Mouse (Mus musculus) forebrain, embryonic 12.5 days (tissue): ENCODE measurements at regions not wholly inside any gene's neighbourhood (a gene's known extent, or its start where the extent isn't known, plus 50 kb on each side); places are given as distances from the start of the nearest gene placed in this dataset.
A peak's percentile ranks its signal among the peaks of the same experiment; 100 is the strongest.

Experiments
- ATAC-seq: fragments of 200-750 bp; cut with Nextera tagmentation; 2 replicates; pipeline ENCODE4 v1.8.0; 2017; ENCODE audit warnings: moderate TSS enrichment; ENCODE audit not compliant: low FRiP score
- H3K27ac ChIP-seq: fragments of 300-500 bp; sonication (generic); 2 replicates; pipeline ENCODE4 v1.5.1; 2016; ENCODE audit warnings: mild to moderate bottlenecking
- H3K27me3 ChIP-seq: fragments of 300-500 bp; sonication (generic); 2 replicates; pipeline ENCODE4 v1.6.1; 2016; ENCODE audit warnings: mild to moderate bottlenecking
- H3K36me3 ChIP-seq: fragments of 300-500 bp; sonication (generic); replicated peaks from 2 replicates; pipeline ENCODE4 v1.6.1; 2016; ENCODE audit warnings: mild to moderate bottlenecking
- H3K4me1 ChIP-seq: fragments of 300-500 bp; sonication (generic); 2 replicates; pipeline ENCODE4 v1.6.1; 2016
- H3K4me2 ChIP-seq: fragments of 300-500 bp; sonication (generic); 2 replicates; pipeline ENCODE4 v1.6.1; 2016; ENCODE audit warnings: mild to moderate bottlenecking, moderate library complexity
- H3K4me3 ChIP-seq: fragments of 300-500 bp; sonication (generic); replicated peaks from 2 replicates; pipeline ENCODE4 v1.5.1; 2016; ENCODE audit warnings: mild to moderate bottlenecking
- H3K9ac ChIP-seq: fragments of 300-500 bp; sonication (generic); 2 replicates; pipeline ENCODE4 v1.6.1; 2016; ENCODE audit warnings: mild to moderate bottlenecking
- H3K9me3 ChIP-seq: fragments of 300-500 bp; sonication (generic); 2 replicates; pipeline ENCODE4 v1.6.1; 2016
- WGBS: fragments of 180-500 bp; shearing (Covaris S2); methylation state at CpG from one replicate; pipeline ENCODE4 v1.1.7; 2016; 5-methylcytosine and 5-hydroxymethylcytosine counted together

DNA sequence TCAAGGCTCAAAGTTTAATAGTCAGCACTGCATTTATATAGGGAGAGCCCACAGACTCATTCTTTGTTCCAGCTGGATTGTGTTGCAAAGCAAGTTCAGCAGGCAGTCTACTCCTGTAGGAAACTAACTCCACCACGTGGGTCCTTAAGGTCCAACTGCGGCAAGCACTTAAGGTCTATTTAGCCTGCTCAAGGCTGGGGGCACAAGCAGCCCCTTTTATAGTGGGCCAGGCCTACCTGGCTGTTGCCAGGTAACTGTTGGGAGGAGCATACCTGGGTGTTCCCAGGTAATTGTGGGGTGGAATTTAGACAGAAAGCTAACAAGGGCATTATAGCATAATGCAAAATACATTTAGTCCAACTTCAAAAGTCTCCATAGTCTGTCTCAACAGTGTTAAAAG, 126.5 kb downstream of the Emp1 start:
- Histone ChIP-seq H3K4me1 (no peaks in the 10 kb centered on the region), H3K9me3 (no peaks in the 10 kb centered on the region), H3K27ac (no peak overlapping the region), H3K4me2 (no peak overlapping the region), H3K36me3 (no peaks in the 10 kb centered on the region), H3K27me3 (no peaks in the 10 kb centered on the region), H3K9ac (no peak overlapping the region), H3K4me3 (no peak overlapping the region)
- WGBS: 64% methylated on average over 2 of the region's 2 CpGs
- no peak for ATAC-seq

DNA sequence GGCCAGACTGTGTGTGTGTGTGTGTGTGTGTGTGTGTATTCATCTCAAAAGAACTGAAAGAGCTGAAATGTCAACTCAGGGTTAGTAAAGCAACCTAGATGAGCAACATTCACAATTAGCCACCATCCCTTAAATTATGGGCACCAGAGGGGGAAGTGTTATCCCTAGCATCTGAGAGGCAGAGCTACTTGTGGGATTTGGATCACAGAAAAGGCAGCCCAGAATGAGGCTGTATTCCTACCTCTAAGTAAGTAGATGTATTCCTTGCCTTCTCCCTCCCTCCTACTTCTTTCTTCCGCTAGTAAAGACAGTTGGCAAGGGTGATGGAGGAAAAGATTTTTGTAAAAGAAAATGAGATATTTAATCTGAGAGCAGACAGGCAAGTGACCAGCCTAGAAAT, 131.6 kb downstream of the Emp1 start:
- H3K4me3 ChIP-seq: no peak overlapping the region
- H3K9ac ChIP-seq: no peak overlapping the region
- H3K4me2 ChIP-seq: no peak overlapping the region
- no peaks in the 10 kb centered on the region for H3K4me1 ChIP-seq
- no peak overlapping the region for H3K27ac ChIP-seq
- WGBS: 88% methylated on average over 1 of the region's 1 CpGs
- H3K36me3 ChIP-seq: no peaks in the 10 kb centered on the region
- no peak for ATAC-seq
- H3K27me3 ChIP-seq: no peaks in the 10 kb centered on the region
- no peaks in the 10 kb centered on the region for H3K9me3 ChIP-seq

DNA sequence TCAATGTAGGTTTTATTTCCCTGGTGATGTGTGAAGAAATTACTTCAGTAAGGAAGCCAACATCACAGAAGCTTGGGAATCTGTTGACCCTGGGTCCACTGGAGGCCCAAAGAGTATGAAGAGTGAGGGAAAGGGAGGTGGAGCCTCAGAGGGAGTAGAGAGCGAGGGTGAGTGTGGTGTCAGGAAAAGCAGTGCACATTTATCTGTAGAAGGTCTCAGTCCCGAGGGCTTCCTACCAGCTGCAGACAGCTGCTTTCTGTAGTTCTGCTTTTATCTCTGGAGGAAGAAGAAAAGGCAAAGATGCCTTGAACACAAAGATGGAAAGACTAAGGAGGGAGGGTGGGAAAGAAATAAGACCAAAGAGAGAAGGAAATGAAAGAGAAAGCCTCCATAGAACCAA, 133.5 kb downstream of the Emp1 start:
- H3K4me2 ChIP-seq: no peak overlapping the region
- H3K9ac ChIP-seq: no peak overlapping the region
- H3K9me3 ChIP-seq: no peaks in the 10 kb centered on the region
- no peak for ATAC-seq
- H3K4me3 ChIP-seq: no peak overlapping the region
- H3K4me1 ChIP-seq: no peaks in the 10 kb centered on the region
- no peak overlapping the region for H3K27ac ChIP-seq
- H3K27me3 ChIP-seq: no peaks in the 10 kb centered on the region
- H3K36me3 ChIP-seq: no peaks in the 10 kb centered on the region
- 82% methylated on average over 2 of the region's 2 CpGs for WGBS

DNA sequence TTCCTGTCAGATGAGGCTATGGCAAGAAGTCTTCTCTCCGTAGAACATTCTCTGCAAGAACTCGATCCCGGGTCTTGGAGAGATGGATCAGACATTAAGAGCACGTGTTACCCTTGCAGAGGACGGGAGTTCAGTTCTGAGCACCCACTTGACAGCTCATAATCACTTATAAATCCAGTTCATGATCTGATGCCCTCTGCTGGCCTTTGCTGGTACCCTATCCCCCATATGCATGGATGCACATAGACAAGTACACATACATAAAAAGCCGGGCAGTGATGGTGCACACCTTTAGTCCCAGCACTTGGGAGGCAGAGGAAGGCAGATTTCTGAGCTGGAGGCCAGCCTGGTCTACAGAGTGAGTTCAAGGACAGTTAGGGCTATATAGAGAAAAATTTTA, 136.2 kb downstream of the Emp1 start:
- ATAC-seq: no peak
- Histone ChIP-seq H3K27me3 (no peaks in the 10 kb centered on the region), H3K36me3 (no peaks in the 10 kb centered on the region), H3K4me2 (no peak overlapping the region), H3K4me3 (no peak overlapping the region), H3K9me3 (no peaks in the 10 kb centered on the region), H3K4me1 (no peaks in the 10 kb centered on the region), H3K27ac (no peak overlapping the region), H3K9ac (no peak overlapping the region)
- 91% methylated on average over 6 of the region's 6 CpGs for WGBS

DNA sequence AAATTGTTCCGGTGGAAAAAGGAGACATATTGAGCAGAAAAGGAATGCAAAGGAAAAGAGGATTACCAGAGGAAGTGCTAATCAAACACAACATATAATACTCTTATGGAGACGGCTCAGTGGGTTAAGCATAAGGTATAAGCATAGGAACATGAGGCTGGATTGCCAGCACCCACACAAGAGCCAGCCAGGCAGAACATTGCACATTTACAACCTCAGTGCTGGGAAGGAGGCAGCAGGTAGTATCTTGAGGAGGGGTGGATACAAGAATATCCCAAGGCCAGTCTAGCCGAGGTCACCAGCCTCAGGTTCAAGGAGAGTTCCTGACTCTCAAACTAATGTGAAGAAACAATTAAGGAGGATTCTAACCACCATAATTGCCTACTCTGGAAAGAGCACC, 138.0 kb downstream of the Emp1 start:
- no peak for ATAC-seq
- no peaks in the 10 kb centered on the region for H3K9me3 ChIP-seq
- H3K9ac ChIP-seq: no peak overlapping the region
- H3K4me1 ChIP-seq: no peaks in the 10 kb centered on the region
- H3K36me3 ChIP-seq: no peaks in the 10 kb centered on the region
- WGBS: 81% methylated on average over 3 of the region's 3 CpGs
- no peaks in the 10 kb centered on the region for H3K27me3 ChIP-seq
- H3K4me3 ChIP-seq: no peak overlapping the region
- H3K27ac ChIP-seq: no peak overlapping the region
- no peak overlapping the region for H3K4me2 ChIP-seq

DNA sequence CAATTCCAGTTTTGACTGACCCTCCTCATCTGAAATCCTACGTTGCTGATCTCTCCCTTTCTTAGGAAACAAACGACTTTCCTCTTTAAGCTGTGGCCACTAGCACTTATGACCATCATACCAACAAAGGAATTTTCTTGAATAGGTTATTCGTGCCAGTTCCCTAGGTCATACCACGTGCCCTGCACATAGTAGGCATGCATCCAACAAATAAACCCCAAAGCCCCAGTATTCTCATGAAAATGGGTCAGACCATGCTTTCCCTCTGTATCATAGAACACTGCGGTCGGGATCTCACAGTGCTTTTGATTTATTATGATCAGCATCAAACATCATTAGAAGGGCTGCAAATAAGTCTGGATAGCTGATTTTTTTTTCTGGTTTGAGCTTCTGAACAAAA, 139.4 kb downstream of the Emp1 start:
- Histone ChIP-seq H3K36me3 (no peaks in the 10 kb centered on the region), H3K27me3 (no peaks in the 10 kb centered on the region), H3K9me3 (no peaks in the 10 kb centered on the region), H3K4me3 (no peak overlapping the region), H3K4me2 (no peak overlapping the region), H3K4me1 (no peaks in the 10 kb centered on the region), H3K9ac (no peak overlapping the region), H3K27ac (no peak overlapping the region)
- no peak for ATAC-seq
- 78% methylated on average over 6 of the region's 6 CpGs for WGBS

DNA sequence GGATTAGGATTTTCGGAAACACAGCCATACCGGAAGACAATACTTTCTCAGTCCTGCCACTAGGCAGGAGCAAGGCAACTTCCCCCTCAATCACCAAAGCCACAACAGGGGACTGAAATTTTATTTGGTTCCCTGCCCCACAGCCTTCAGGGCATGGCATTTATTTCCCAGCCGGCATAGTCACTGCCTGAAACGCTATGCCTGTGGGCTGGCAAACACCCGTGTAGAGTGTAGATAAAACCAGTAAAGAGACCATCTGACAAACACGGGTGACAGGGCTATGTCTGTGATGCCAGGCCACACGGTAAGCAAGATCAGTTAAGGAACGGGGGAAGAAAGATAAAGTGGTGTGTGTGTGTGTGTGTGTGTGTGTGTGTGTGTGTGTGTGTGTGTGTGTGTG, 140.1 kb downstream of the Emp1 start:
- Histone ChIP-seq H3K27me3 (no peaks in the 10 kb centered on the region), H3K4me2 (no peak overlapping the region), H3K4me3 (no peak overlapping the region), H3K4me1 (no peaks in the 10 kb centered on the region), H3K27ac (no peak overlapping the region), H3K9me3 (no peaks in the 10 kb centered on the region), H3K36me3 (no peaks in the 10 kb centered on the region), H3K9ac (no peak overlapping the region)
- no peak for ATAC-seq
- 84% methylated on average over 8 of the region's 8 CpGs for WGBS

DNA sequence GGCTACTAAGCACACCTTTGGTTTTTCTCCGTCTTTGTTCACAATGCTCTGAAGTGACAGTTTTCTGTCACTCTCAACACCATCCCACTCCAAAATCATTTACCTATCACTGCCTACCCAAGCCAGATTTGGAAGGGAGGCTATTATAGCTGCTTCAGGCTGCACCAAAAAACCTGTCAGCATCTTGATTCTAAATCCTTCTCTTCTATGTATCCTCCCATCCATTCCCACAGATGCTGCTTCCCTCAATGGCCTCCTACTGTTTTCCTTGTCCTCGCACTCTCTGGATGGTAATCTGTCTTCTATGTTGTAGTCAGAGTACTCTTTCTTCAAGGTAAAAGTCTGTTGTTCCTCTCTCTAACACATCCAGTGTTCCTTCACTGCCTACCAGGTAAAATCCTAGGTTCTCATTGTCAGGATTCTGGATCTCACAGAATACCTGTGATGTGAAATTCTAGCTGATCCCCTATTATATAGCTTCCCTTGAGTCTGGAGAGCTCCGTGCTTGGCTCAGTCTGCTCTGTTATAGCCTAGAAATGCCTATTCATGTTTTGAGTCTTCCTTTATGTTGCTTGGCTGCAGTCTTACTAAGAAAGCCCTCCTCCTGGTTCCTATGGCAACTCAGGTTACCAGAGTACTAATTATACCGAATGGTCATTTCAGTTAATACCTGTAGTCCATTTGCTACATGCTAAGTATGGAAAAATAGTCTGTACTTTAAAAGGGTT, 156.5 kb downstream of the Emp1 start:
- Histone ChIP-seq H3K4me2 (no peak overlapping the region), H3K36me3 (no peaks in the 10 kb centered on the region), H3K4me1 (peaks cover 11% of the 10 kb centered on the region), H3K27me3 (no peaks in the 10 kb centered on the region), H3K4me3 (no peak overlapping the region), H3K9me3 (no peaks in the 10 kb centered on the region), H3K27ac (peak overlapping the region; percentile 46; the same call in 1 of the 2 replicates), H3K9ac (no peak overlapping the region)
- 28% methylated on average over 4 of the region's 4 CpGs for WGBS
- peak; percentile 53; the same call in 1 of the 2 replicates for ATAC-seq

DNA sequence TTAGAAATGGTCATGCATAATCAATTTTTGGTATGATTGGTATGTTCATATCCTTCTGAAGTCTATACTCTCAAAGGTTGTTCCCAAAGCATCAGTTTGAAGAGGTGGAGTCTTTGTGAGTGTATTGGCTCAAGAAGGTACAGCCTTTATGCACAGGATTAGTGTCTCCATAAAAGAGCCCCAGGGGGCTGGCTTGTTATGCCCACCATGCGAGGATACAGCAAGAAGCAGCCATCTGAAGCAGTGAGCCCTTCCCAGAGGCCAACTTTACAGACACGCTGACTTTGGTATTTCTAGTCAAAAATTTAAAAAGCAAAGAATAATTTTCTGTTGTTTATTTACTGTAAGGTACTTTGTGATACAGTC, 157.1 kb downstream of the Emp1 start:
- WGBS: 9% methylated on average over 2 of the region's 2 CpGs
- ATAC-seq: peak; percentile 30; the same call in 1 of the 2 replicates

DNA sequence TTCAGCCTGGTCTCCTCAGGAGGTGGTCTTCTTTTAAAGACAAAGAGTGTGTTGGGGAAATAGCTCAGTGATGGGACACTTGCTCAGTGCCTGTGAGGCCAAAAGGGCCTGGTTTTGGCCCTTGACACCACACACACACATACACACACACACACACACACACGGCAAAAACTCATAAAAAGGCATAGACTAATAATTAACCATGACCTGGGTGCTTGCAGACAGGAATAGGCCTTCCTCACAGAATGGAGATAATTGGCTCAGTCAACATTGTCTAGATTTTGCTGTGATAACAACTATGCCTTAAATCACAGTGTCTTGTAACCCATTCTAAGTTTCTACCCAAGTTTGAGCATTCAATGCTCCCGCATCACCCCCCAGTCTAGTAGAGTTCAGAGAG, 158.5 kb downstream of the Emp1 start:
- Histone ChIP-seq H3K9ac (no peak overlapping the region), H3K27ac (no peak overlapping the region), H3K4me1 (peaks cover 12% of the 10 kb centered on the region), H3K4me2 (no peak overlapping the region), H3K9me3 (no peaks in the 10 kb centered on the region), H3K4me3 (no peak overlapping the region), H3K27me3 (no peaks in the 10 kb centered on the region), H3K36me3 (no peaks in the 10 kb centered on the region)
- no peak for ATAC-seq
- WGBS: 75% methylated on average over 2 of the region's 2 CpGs

More for the DNA sequence above, 157.1 kb downstream of the Emp1 start:
- Histone ChIP-seq H3K36me3 (no peaks in the 10 kb centered on the region), H3K27me3 (no peaks in the 10 kb centered on the region), H3K4me1 (peaks cover 11% of the 10 kb centered on the region), H3K27ac (no peak overlapping the region), H3K9ac (no peak overlapping the region), H3K4me3 (no peak overlapping the region), H3K9me3 (no peaks in the 10 kb centered on the region), H3K4me2 (no peak overlapping the region)

DNA sequence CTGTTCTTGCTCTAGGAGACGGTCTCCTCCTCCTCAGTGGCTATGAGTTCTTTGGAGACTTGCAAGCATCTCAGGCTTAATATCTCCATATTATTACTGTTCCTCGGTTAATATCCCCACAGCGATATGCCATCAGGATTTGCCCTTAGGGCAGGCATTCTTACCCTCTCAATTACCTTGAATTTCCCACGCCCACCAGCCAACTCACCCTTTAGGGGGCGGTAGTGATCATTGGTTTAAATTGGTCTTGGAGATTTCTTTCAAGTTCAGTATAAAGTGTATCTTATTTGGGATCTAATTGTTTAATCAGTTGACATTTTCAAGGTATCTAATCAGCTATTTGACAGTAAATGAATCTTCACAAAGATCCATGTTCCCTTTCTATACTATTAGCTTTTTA, 162.5 kb downstream of the Emp1 start:
- Histone ChIP-seq H3K27me3 (no peaks in the 10 kb centered on the region), H3K4me2 (no peak overlapping the region), H3K27ac (no peak overlapping the region), H3K9me3 (no peaks in the 10 kb centered on the region), H3K36me3 (no peaks in the 10 kb centered on the region), H3K4me3 (no peak overlapping the region), H3K9ac (no peak overlapping the region), H3K4me1 (peaks cover 20% of the 10 kb centered on the region)
- no peak for ATAC-seq
- WGBS: 67% methylated on average over 5 of the region's 5 CpGs

DNA sequence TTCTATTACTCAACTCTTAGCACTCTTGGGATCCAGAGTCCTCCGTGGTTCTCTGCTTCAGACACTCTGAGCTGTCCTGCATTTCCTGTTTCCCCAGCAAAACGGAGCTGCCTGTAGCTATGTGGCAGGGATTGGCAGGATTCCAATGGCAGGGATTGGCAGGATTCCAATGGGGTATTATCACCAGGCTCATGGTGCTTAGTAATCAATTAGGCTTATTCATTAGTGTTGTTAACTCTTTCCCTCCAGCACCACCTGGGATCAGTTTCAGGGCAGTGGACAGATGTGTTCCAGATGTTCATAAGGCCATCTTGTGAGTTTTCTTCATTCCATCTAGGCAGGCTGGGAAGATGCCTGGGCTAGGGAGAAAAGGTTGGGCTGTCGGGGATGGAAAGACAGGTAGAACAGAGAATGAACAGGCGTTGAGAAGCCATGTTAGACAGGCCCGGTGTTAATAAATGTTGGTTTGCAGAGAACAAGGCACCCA, 163.5 kb downstream of the Emp1 start:
- Histone ChIP-seq H3K36me3 (no peaks in the 10 kb centered on the region), H3K4me3 (no peak overlapping the region), H3K9ac (no peak overlapping the region), H3K27ac (peak overlapping the region; percentile 62; the same call in 1 of the 2 replicates), H3K4me2 (no peak overlapping the region), H3K27me3 (no peaks in the 10 kb centered on the region), H3K9me3 (no peaks in the 10 kb centered on the region), H3K4me1 (peaks cover 20% of the 10 kb centered on the region)
- peak; percentile 91 for ATAC-seq
- 45% methylated on average over 5 of the region's 5 CpGs for WGBS

DNA sequence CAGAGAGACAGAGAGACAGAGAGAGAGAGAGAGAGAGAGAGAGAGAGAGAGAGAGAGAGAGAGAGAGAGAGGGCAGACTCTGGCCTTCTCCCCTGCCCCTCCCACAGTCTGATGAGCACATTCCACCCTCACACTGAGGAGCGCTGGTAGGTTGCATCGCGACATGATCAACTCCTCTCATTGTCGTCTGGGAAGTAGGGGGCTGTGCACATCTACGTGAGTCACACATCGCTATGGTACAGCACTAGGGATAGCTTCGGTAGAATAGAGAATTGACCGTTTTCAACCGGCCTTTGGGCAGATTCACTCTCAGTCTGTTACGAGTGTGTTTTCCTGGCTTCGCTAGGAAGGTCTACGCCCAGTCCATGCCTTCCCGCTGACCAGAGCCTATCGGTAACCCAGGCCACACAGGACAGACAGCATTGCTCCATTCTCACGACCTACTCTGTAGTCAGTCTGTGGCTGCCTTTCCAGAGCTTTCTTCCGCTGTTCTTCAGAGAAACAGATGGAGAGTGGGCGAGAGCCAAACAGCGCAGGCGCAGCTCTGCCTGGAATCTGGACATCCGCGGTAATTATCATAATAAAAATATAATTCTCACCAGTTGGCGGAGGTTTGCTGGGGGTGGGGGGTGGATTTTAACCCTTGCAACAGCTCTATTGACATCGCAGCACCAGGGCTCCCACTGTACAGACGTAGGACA, 164.3 kb downstream of the Emp1 start:
- H3K4me3 ChIP-seq: no peak overlapping the region
- H3K27me3 ChIP-seq: no peaks in the 10 kb centered on the region
- WGBS: 85% methylated on average over 24 of the region's 24 CpGs
- no peak overlapping the region for H3K27ac ChIP-seq
- H3K4me2 ChIP-seq: no peak overlapping the region
- no peaks in the 10 kb centered on the region for H3K36me3 ChIP-seq
- H3K9ac ChIP-seq: no peak overlapping the region
- peaks cover 20% of the 10 kb centered on the region for H3K4me1 ChIP-seq
- ATAC-seq: peak; percentile 67; the same call in 1 of the 2 replicates
- no peaks in the 10 kb centered on the region for H3K9me3 ChIP-seq
